Mouse (Mus musculus) ovary, postnatal 36 days (tissue): ENCODE results near the gene Tmem141.

ENCODE experiments used
- DNase-seq: peaks from one replicate; pipeline ENCODE4 v3.0.0; 2022; ENCODE audit warnings: low spot score, mixed read lengths

Gene Tmem141

GRCm38 (mm10) chr2:25577951-25578795 is 43.6 kb downstream of the Tmem141 start:
- DNase-seq, result no peak

DNA sequence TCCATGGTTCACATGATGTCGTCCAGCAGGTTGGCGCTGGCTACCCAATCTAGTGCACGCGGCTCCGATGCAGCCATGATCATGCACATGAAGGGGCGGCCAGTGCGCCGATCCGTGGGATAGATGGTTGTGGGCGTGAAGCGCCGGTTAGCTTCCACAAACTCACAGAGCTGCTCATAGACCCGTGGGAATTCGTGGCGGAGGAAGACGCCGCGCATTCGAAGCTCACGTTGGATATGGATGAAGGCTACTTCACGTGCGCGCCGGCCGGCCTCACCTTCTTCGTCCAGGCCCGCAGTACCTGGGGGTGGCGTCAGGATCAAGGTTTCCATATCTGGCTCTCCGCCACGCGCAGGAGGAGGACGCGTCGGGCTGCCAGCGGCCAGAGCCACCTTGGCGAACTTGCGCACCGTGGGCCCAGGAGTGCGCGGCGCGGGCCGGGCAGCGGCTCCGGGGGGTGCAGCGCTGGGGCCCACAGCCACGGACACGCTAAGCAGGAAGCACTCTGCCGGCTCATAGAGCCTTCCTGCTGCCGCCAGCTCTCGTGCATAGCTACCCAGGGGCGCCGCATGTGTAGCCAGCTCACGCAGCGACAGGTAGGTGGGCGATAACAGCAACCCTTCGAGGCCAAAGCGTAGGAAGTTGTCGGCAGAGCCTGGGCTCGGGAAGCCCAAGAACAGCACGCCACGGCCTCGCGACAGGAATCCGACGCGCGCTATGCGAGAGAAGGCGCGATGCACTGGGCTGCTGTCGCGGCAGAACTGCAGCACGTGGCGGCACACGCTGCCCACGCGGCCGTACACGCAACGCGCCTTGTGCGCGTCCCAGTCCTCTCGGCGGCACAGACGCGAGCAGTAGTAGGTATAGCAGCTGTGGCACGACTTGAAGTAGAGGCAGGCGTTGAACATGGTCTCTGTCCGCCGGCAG is 44.6 kb downstream of the Tmem141 start:
- no peak for DNase-seq

- DNase-seq, result no peak
Measured at GRCm38 (mm10) chr2:25576028-25576850, 45.6 kb downstream of the Tmem141 start.

GRCm38 (mm10) chr2:25575432-25576027 is 46.3 kb downstream of the Tmem141 start:
- peak; percentile 58 for DNase-seq

DNA sequence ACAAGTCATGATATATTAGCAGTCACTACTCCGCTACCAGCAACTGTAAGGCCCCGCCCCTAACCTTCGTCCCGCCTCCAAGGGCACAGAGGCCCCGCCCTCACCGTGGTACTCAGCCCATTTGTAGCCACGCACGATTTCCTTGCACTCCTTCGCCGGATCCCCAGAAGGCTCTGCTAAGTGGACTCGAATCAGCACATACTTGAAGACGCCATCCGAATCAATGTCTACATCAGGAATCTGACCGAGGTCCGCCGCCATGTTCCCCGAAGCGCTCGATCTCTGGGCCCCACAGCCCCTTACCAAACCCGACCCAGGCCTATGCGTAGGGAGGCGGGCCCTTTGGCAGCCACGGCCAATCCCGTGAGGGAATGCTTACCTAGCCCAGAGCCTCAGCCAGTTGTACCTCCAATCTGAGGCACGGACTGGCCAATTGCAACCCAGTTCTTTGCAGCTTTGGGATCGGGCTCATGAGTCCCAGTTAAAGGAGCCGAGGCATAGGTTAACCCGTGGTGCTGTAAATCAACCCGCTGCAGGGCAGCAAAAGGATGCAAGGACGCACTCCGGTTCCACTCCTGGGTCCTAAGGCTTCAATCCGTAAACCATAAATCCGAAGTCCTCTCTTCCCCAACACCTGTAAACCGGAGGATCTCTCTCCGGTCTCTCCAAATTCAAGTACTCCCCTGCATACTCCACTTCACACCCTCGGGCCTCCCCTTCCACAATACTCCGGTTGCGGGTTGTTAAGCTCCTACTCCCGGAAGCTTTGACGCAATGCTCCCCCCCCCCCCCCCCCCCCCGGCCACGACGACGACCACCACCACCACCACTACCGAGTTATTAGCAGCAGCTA is 47.0 kb downstream of the Tmem141 start, which contains the start of the genes Mamdc4 and Phpt1:
TSS of gene Mamdc4 (minus strand) at position 267 of the 853 bp plus-strand sequence.
TSS of gene Phpt1 (minus strand) at position 646 of the 853 bp plus-strand sequence.
- DNase-seq, result peak; percentile 93

- no peak for DNase-seq
Measured at GRCm38 (mm10) chr2:25574136-25574535, 47.7 kb downstream of the Tmem141 start.

DNA sequence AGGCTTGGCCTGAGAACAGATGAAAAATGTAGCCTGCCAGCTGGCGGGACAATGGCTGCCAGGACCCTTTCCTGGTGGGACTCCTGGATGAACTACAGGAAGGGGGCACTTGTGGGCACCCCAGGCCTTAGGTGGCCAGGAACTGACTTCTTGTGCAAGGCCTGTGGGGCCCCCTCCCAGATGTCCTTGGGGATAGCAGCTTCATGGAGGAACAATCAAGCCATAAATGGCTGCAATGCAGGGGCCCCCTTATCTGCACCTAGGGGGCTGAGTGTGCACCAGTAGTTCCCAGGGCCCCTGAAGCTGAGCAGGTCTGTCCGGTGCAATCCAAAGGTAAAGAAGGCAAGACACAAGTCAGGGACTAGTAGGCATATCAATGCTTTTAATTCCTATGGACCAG is 48.7 kb downstream of the Tmem141 start:
- no peak for DNase-seq

- no peak for DNase-seq
Measured at GRCm38 (mm10) chr2:25571221-25571620, 50.6 kb downstream of the Tmem141 start.
